Mouse (Mus musculus) forelimb bud, embryonic 11.5 days (tissue): ENCODE measurements around the gene Gm49405.
"Not testable (repeated sequence)": the region's sequence is repeated elsewhere in the genome, so short reads cannot be mapped to it uniquely, and the experiment has no call there.

Source experiments
- DNase-seq: peaks from one replicate; pipeline ENCODE4 v3.0.0-alpha.2; 2012; ENCODE audit warnings: low read depth, low spot score

The Gm49405 gene

GRCm38 (mm10) chr19:4013066-4013465, 12.6 kb downstream of the Gm49405 start:
- DNase-seq: no peak

GRCm38 (mm10) chr19:4014802-4015201, 14.4 kb downstream of the Gm49405 start:
- no peak for DNase-seq

DNA sequence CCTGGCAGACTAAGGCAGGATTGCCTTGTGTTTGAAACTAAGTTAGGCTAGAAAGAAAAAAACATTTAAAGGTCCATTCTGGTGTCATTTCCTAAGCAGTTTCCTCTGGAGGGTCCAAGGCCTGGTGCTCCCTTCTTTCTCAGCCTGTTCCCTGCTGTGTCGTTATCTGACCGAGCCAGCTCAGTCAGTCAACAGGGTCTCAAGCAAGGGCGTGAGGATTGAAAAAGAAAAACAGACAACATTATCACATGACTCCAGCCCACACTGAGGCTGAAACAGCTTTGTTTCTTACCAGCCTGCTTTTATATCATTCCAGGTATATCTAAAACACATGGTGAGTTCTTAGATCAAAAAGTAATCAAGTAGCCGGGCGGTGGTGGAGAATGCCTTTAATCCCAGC, 15.2 kb downstream of the Gm49405 start:
- no peak for DNase-seq

- DNase-seq: no peak
Observed at GRCm38 (mm10) chr19:4017921-4018587, 17.6 kb downstream of the Gm49405 start.

DNA sequence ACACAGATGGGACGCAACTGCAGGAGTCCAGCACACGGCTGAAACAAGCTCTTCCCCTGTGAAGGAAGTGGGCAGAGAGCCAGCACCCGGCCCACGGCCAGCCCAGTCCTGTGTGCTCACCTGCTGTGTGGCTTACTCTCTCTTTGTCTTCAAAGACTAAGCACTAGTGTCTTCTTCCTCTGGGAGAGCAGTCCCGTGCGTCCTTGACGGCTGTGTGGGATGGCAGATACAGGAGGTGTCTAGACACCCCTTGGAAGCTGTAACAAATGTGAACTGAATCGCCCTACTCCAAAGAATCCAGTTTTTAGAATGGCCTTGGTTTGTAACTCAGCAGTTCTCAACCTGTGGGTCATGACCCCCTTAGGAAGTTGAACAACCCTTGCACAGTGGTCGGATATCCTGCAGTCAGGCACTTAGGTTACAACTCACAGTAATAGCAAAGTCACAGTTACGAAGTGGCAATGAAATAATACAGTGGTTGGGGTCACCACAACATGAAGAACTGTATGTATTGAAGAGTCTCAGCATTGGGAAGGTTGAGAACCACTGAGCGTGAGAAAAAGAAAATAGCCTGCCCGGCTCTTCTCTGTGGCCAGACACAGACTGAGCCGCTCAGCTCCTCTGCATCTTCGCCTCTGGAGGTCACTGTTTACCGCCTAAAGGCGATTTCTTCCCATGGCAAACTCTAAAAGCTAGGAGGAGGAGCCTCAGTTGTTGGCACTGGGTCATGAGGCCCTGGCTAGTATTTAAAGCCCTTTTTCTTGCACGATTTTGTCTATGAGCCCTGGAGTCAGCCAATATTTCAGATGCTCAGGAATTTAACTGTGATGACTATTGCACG, 18.5 kb downstream of the Gm49405 start:
- peak; percentile 76 for DNase-seq

GRCm38 (mm10) chr19:4023185-4023584, 22.8 kb downstream of the Gm49405 start:
- no peak for DNase-seq

GRCm38 (mm10) chr19:4027576-4027975, 27.1 kb downstream of the Gm49405 start:
- no peak for DNase-seq

- DNase-seq: no peak
Observed at GRCm38 (mm10) chr19:4032668-4033067, 32.2 kb downstream of the Gm49405 start.

GRCm38 (mm10) chr19:4033298-4033697, 32.9 kb downstream of the Gm49405 start:
- no peak for DNase-seq

- no peak for DNase-seq
Observed at GRCm38 (mm10) chr19:4033742-4034141, 33.3 kb downstream of the Gm49405 start.

DNA sequence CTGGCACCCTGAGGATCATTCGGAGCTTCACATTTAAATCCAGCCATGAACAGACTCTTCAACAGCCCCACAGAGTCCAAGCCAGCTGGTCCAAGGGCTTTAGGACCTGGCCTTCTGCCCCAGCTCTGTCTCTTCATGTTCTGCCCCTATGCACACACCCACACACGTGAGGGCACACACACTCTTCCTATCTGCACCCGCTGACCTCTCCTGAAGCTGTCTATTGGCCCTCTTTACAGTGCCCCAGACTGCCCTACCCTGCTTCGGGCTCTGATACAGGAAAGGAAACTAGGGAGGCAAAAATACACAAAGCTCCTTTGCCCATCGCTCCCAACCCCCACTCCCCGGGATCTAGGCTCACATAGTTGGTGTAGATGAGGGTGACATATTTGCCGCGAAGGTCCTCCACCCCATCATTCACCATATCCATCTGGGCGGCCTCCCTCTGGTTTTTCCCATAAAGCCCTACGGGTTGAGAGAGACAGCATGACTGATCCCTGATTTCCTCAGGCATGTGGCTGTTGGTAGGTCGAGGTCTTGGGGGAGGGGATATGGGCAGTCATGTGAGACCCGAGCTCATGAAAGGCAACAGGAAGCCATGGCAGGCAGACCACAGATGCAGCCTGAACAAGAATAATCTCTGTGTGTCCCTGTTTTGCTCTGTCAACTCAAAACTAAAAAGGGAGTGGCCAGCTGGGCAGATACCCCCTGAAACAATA, 36.1 kb downstream of the Gm49405 start:
- DNase-seq: no peak

- not testable (repeated sequence) for DNase-seq
Observed at GRCm38 (mm10) chr19:4037154-4037787, 36.8 kb downstream of the Gm49405 start.

DNA sequence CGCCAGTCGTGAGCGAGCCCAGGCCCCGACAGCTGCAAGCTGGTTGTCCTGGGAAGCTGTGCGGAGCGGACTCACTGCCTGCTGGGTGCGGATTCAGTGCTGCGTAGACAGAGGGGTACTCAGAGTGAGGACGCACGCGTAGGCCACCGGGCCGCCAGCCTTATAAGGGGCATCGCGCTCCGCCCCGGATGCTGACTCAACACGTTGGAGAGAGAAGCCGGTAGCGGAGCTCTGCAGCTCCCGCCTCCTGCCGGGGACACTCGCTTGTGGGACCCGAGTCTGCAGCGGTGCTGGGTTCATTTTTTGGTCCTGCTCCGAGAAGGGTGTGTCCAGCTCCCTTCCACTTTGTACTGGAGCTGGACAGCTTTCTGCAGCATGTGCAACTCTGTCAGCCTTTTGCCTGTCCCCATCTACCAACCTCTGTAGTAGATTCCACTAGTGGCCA, 37.4 kb downstream of the Gm49405 start, which contains the start of gene Gstp1:
Gene Gstp1, minus strand, starts transcription at position 198 of the 445 bp plus-strand sequence.
- peak; percentile 88 for DNase-seq

GRCm38 (mm10) chr19:4040941-4041340, 40.5 kb downstream of the Gm49405 start:
- not testable (repeated sequence) for DNase-seq

- not testable (repeated sequence) for DNase-seq
Observed at GRCm38 (mm10) chr19:4041500-4041899, 41.1 kb downstream of the Gm49405 start.

DNA sequence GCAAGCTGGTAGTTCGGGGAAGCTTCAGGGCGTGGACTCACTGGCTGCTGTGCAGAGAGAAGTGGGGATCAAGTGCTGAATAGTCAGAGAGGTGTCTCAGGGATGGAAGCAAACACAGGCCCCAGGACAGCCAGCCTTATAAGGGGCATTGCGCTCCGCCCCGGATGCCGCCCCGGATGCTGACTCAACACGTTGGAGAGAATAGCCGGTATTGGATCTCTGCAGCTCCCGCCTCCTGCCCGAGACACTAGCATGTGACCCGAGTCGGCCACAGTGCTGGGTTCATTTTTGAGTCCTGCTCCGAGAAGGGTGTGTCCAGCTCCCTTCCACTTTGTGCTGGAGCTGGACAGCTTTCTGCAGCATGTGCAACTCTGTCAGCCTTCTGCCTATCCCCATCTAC, 41.7 kb downstream of the Gm49405 start:
- DNase-seq: no peak

DNA sequence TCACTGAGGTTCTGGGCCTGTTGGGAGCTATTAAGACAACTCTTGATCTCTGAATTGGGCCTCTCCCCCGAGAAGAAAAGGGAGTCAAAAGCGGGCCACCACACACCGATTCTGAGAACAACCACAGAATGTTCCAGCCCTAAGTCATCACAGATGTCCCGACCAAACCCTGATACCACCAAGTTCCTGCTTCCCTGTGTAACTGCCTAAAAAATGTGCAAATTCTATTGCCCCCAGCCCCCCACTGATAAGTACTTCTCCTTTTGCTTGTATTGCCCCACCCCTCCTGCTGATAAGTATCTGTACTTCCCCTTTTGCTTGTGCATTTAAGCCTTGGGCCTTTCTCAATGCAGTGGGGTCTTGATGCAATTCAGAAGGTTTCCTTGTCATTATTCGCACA, 43.7 kb downstream of the Gm49405 start:
- not testable (repeated sequence) for DNase-seq

- DNase-seq: peak; percentile 47
Observed at GRCm38 (mm10) chr19:4045966-4046865, 45.8 kb downstream of the Gm49405 start, which contains the start of gene Gstp2. Gene Gstp2, minus strand, starts transcription at chr19:4046023.

DNA sequence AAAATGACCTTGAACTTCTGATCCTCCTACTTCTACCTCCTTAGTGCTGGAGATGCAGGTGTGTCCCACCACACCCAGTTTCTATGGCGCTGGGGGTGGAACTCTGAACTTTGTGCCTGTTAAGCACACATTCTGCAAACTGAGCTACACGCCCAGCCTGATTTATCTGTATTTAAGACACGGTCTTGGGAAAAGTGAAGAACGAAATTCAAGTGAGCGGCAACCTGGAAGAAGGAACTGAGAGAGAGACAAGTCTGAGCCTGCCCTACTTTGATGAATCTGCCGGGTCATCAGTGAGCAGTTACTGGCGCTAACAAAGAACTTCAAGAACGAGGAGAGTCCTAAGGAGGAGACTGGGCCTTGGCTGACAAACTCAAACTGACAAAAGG, 46.4 kb downstream of the Gm49405 start:
- no peak for DNase-seq

DNA sequence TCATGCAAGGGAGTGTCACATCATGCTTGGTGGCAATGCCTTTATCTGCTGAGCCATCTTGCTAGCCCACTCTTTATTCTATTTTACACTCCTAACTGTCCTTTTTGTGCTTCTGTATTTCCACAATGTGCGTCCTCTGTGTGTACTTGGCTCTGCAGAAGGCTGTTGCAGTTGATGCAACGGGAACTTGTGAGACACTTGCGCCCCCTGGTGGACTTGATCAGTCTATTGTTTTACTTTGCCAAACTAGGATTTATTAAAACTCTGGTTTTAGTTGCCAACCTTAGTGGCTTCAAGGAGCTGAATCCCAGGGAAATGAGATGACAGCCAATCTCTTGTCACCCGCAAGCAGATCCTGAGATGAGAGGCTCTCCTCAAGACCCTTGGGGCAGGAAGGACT, 47.4 kb downstream of the Gm49405 start:
- peak; percentile 85 for DNase-seq
